Mouse (Mus musculus) liver, postnatal 0 days (tissue): ENCODE measurements at regions not wholly inside any gene's neighbourhood (a gene's known extent, or its start where the extent isn't known, plus 50 kb on each side); places are given as distances from the start of the nearest gene placed in this dataset.

Source experiments
- ATAC-seq: fragments of 200-750 bp; cut with Nextera tagmentation; 2 replicates; pipeline ENCODE4 v1.8.0; 2017; ENCODE audit warnings: mild to moderate bottlenecking, moderate library complexity
- DNase-seq: peaks from one replicate; pipeline ENCODE4 v3.0.0-alpha.2; 2016
- H3K27ac ChIP-seq: fragments of 300-500 bp; sonication (generic); 2 replicates; pipeline ENCODE4 v1.5.1; 2014; ENCODE audit warnings: antibody characterized with exemption, moderate library complexity, mild to moderate bottlenecking, low read depth
- H3K27me3 ChIP-seq: fragments of 300-500 bp; sonication (generic); 2 replicates; pipeline ENCODE4 v1.6.1; 2014; ENCODE audit warnings: low read length, control low read depth, mixed read lengths; ENCODE audit not compliant: insufficient read depth
- H3K36me3 ChIP-seq: fragments of 300-500 bp; sonication (generic); replicated peaks from 2 replicates; pipeline ENCODE4 v1.6.1; 2014; ENCODE audit warnings: mild to moderate bottlenecking, control low read depth, low read length, moderate library complexity, mixed read lengths; ENCODE audit not compliant: insufficient read depth
- H3K4me1 ChIP-seq: fragments of 300-500 bp; sonication (generic); 2 replicates; pipeline ENCODE4 v1.6.1; 2014; ENCODE audit warnings: antibody characterized with exemption, mild to moderate bottlenecking, control low read depth; ENCODE audit not compliant: insufficient read depth
- H3K4me2 ChIP-seq: fragments of 300-500 bp; sonication (generic); 2 replicates; pipeline ENCODE4 v1.6.1; 2014; ENCODE audit warnings: low read depth, mild to moderate bottlenecking, low read length, moderate library complexity, mixed read lengths
- H3K4me3 ChIP-seq: fragments of 300-500 bp; sonication (generic); 2 replicates; pipeline ENCODE4 v1.5.1; 2014; ENCODE audit warnings: low read depth, low read length
- H3K9ac ChIP-seq: fragments of 300-500 bp; sonication (generic); replicated peaks from 2 replicates; pipeline ENCODE4 v1.6.1; 2014; ENCODE audit warnings: mild to moderate bottlenecking, moderate library complexity
- H3K9me3 ChIP-seq: fragments of 300-500 bp; sonication (generic); 2 replicates; pipeline ENCODE4 v1.6.1; 2016; ENCODE audit warnings: mild to moderate bottlenecking, control low read depth, low read length, mixed read lengths
- CTCF ChIP-seq: sonication (generic); IDR thresholded peaks from 2 replicates; pipeline ENCODE4 v1.5.1; 2016; ENCODE audit warnings: antibody characterized with exemption, low read depth
- EP300 ChIP-seq: IDR thresholded peaks from 2 replicates; pipeline ENCODE4 v1.6.1; 2016; ENCODE audit warnings: antibody characterized with exemption, low read depth, mild to moderate bottlenecking
- WGBS: fragments of 180-500 bp; shearing (Covaris S2); extraction: QIAGEN DNeasy Blood & Tissue Kit; methylation state at CpG from one replicate; pipeline ENCODE4 v1.1.7; 2014; ENCODE audit not compliant: insufficient replicate concordance; 5-methylcytosine and 5-hydroxymethylcytosine counted together

DNA sequence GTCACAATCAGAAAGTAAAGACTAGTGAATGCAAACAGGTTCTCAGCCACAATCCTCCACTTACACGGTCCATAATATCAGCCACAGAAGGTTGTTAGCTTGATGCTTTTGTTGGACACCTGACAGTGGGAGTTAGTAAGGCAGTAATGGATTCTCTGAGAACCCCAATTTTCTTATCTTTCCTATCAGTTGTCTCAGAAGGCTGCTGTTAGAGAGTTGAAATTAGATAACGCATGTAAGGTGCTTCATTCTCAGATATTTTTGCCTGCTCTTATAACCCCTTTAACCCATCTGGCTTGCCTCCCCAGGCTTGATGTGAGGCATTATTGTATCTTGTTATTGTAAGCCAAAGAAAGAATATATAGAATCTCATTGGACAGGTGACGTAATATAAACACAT, 63.0 kb upstream of the Ube2e3 start:
- Histone ChIP-seq H3K27ac (no peak overlapping the region), H3K4me2 (no peak overlapping the region), H3K4me3 (no peak overlapping the region), H3K9me3 (no peaks in the 10 kb centered on the region), H3K27me3 (no peaks in the 10 kb centered on the region), H3K9ac (no peak overlapping the region), H3K36me3 (no peaks in the 10 kb centered on the region), H3K4me1 (no peaks in the 10 kb centered on the region)
- TF ChIP-seq CTCF (no peak), EP300 (no peak)
- DNase-seq (no peak), ATAC-seq (no peak)
- 66% methylated on average over 3 of the region's 3 CpGs for WGBS

DNA sequence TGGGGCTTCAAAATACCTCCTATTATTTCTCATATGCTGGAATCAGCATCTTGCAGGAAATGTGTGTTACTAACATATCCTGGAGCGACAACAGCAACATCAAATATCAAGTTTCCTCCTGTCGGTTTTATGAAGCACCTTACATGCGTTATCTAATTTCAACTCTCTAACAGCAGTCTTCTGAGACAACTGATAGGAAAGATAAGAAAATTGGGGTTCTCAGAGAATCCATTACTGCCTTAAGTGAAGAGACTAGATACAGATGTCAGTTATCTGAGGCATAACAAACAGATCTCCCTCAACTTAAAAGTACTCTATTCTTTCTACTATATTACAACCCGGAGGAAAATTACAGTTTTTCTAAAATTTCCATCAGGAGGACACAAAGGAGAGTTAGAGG, 64.4 kb upstream of the Ube2e3 start:
- Histone ChIP-seq H3K36me3 (no peaks in the 10 kb centered on the region), H3K27me3 (no peaks in the 10 kb centered on the region), H3K4me3 (no peak overlapping the region), H3K4me1 (no peaks in the 10 kb centered on the region), H3K4me2 (no peak overlapping the region), H3K27ac (no peak overlapping the region), H3K9me3 (no peaks in the 10 kb centered on the region), H3K9ac (no peak overlapping the region)
- ATAC-seq (no peak), DNase-seq (no peak)
- TF ChIP-seq EP300 (no peak), CTCF (no peak)
- 53% methylated on average over 4 of the region's 4 CpGs for WGBS

DNA sequence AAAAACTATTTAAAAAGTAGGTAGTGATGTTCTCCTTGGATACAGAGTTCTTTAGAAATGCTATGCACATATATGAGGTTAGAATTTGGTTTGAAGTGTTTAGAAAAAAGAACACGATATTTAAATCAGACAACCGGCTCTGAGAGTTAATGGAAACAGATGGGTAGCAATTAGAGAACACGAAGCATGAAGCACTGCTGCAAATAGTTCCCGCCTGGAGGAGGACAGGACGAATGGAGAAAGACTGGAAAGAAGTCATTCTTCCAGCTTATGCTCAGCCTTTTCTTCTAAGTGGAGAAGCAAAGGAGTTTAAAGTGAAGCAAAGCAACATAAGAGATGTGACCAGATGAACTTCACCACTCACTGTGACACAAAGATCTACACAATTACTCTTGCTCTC, 72.5 kb upstream of the Ube2e3 start:
- no peak for TF ChIP-seq EP300
- no peak for TF ChIP-seq CTCF
- DNase-seq: no peak
- Histone ChIP-seq H3K27me3 (no peaks in the 10 kb centered on the region), H3K36me3 (no peaks in the 10 kb centered on the region), H3K4me3 (no peak overlapping the region), H3K9me3 (no peaks in the 10 kb centered on the region), H3K4me1 (no peaks in the 10 kb centered on the region), H3K27ac (no peak overlapping the region), H3K9ac (no peak overlapping the region), H3K4me2 (no peak overlapping the region)
- WGBS: 82% methylated on average over 5 of the region's 5 CpGs
- no peak for ATAC-seq

DNA sequence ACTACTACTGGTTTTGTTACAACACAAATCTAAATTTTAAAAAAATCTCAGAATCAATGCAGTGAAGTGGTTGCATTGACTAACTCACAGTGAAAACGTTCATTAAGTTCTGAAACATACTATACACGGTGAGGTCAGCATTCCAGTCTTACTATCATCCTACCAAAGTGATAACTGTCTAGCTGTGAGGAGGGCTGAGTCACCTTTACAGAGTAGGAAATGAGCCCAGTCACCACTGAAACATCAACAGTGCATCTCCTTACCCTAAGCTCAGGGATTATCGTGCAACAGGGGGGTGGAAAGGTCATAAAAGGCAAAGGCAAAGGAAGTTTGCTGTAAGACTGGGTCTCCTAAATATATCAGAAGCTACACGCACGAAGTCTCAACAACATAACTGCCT, 73.2 kb upstream of the Ube2e3 start:
- no peak overlapping the region for H3K9ac ChIP-seq

DNA sequence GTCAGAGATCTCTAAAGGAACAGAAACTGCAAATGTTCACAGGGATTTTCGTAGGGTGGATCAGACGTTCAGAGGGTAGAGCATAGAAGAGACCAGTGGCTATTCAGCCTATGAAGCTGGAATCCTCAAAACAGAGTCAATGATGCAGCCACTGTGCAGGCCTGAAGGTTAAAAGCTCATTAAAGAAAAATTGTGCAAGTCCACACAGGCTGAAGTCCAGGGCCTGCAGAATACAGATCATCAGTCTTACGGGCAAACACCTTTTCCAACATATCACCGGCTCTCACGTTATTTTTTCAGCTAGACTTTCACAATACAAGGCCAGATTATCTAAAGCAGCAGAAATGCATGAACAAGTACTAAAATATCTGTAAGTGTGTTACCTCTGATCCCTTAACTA, 78.8 kb upstream of the Ube2e3 start:
- no peak for ATAC-seq
- no peak overlapping the region for H3K27ac ChIP-seq
- no peaks in the 10 kb centered on the region for H3K9me3 ChIP-seq
- no peak overlapping the region for H3K9ac ChIP-seq
- H3K4me3 ChIP-seq: no peak overlapping the region
- no peak for DNase-seq
- no peak for TF ChIP-seq EP300
- TF ChIP-seq CTCF: no peak
- no peaks in the 10 kb centered on the region for H3K36me3 ChIP-seq
- no peaks in the 10 kb centered on the region for H3K27me3 ChIP-seq
- H3K4me2 ChIP-seq: no peak overlapping the region
- H3K4me1 ChIP-seq: no peaks in the 10 kb centered on the region
- 76% methylated on average over 5 of the region's 5 CpGs for WGBS

More for the DNA sequence above, 73.2 kb upstream of the Ube2e3 start:
- Histone ChIP-seq H3K9me3 (no peaks in the 10 kb centered on the region), H3K27me3 (no peaks in the 10 kb centered on the region), H3K27ac (no peak overlapping the region), H3K4me2 (no peak overlapping the region), H3K36me3 (no peaks in the 10 kb centered on the region), H3K4me3 (no peak overlapping the region), H3K4me1 (no peaks in the 10 kb centered on the region)
- TF ChIP-seq EP300 (no peak), CTCF (no peak)
- 63% methylated on average over 5 of the region's 5 CpGs for WGBS
- DNase-seq (no peak), ATAC-seq (no peak)

DNA sequence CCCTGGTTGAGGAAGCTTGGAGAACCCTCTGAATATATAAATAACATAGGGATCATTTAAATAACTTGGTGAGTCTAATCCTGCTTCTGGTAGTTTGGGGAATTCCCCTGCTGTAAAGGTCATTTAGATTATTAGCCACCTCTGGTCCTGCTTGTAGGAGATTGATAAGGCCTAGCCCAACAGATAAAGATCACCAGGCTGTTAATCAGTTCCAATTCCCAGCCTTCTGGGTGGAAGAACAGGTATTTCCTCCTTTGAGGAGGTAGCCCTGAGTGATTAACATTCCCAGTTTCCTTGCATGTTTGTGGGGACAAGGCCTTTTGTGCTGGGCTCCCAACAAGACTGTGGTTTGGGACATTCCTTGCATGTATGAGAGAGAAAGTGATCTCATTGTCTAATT, 79.7 kb upstream of the Ube2e3 start:
- no peak overlapping the region for H3K27ac ChIP-seq
- DNase-seq (no peak), ATAC-seq (no peak)

DNA sequence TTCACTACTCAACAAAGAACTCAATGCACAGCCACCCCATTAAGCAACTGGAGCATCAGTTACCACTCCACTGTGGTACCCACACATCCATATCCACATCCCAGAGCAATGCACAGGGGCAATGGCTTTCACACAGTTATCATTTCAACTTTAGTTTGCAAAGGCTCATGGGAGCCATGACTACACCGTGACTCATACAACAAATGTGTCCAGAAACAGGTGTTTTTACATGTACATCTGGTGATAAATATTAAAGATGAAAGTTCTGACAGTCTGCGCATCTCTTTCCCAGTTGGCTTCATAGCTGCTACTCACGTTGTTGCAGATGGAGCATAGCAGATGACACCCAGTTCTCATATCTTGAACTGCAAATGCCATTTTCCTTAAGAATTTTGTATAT, 88.0 kb upstream of the Ube2e3 start:
- WGBS: 85% methylated on average over 3 of the region's 3 CpGs
- Histone ChIP-seq H3K9ac (no peak overlapping the region), H3K4me2 (no peak overlapping the region), H3K36me3 (no peaks in the 10 kb centered on the region), H3K27me3 (no peaks in the 10 kb centered on the region), H3K27ac (no peak overlapping the region), H3K4me1 (no peaks in the 10 kb centered on the region), H3K9me3 (no peaks in the 10 kb centered on the region), H3K4me3 (no peak overlapping the region)
- DNase-seq: no peak
- ATAC-seq: no peak
- TF ChIP-seq CTCF (no peak), EP300 (no peak)

More for the DNA sequence above, 79.7 kb upstream of the Ube2e3 start:
- no peaks in the 10 kb centered on the region for H3K27me3 ChIP-seq
- no peak overlapping the region for H3K4me3 ChIP-seq
- no peak overlapping the region for H3K4me2 ChIP-seq
- H3K9ac ChIP-seq: no peak overlapping the region
- no peaks in the 10 kb centered on the region for H3K9me3 ChIP-seq
- H3K4me1 ChIP-seq: no peaks in the 10 kb centered on the region
- no peaks in the 10 kb centered on the region for H3K36me3 ChIP-seq
- TF ChIP-seq EP300 (no peak), CTCF (no peak)
